Mouse (Mus musculus) bone marrow macrophage, adult 2 months (primary cell): ENCODE measurements around the gene Nanp. TPM values are rescaled to one million over a fixed set of nuclear protein-coding genes. Genes with fewer than 3 reads are reported as not detected.

Experiments used
- H3K27ac ChIP-seq: 2 replicates; pipeline ENCODE4 v1.5.1; 2012; ENCODE audit warnings: low read depth, low read length; ENCODE audit not compliant: insufficient read depth
- H3K4me1 ChIP-seq: 2 replicates; pipeline ENCODE4 v1.6.1; 2012; ENCODE audit warnings: low read length; ENCODE audit not compliant: control insufficient read depth, insufficient read depth
- H3K4me3 ChIP-seq: 2 replicates; pipeline ENCODE4 v1.5.1; 2012; ENCODE audit warnings: mild to moderate bottlenecking, low read length, moderate library complexity; ENCODE audit not compliant: insufficient read depth
- CTCF ChIP-seq: IDR thresholded peaks from 2 replicates; pipeline ENCODE4 v1.5.1; 2012; ENCODE audit warnings: low read depth, mild to moderate bottlenecking, low read length, moderate library complexity
- POLR2A ChIP-seq: IDR thresholded peaks from 2 replicates; pipeline ENCODE4 v1.6.1; 2012; ENCODE audit warnings: mild to moderate bottlenecking, low read depth, low read length, borderline replicate concordance
- polyA plus RNA-seq: library from polyadenylated mRNA; stranded (reverse); fragments of >200 nt; gene quantifications from 2 replicates; pipeline ENCODE4 v1.2.4, GENCODE M21; 2012; ENCODE audit not compliant: missing spikeins, insufficient read depth, insufficient read length

The Nanp gene
- polyA plus RNA-seq, 1 experiment: 14.8 TPM

DNA sequence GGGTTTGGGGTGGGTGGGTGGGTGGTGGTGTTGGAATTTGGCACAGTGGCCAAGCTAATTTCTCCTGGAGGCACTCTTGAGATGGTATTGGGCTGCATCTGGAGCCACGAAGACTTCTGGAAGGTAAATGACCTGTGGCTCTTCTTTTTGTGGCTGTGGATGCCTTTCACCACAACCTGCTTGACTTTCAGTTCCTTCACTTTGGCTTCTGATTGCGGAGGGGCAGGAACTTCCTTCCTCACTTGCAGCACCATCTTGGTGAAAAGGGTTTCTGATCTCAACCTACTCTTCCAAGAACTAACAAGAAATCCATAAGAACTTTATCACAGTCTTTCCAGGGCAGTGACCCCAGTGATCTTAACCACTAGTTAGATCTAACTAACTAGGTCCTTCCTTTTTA lies 23.9 kb downstream of the Nanp start:
- Histone ChIP-seq H3K27ac (no peak overlapping the region), H3K4me1 (no peaks in the 10 kb centered on the region; the same call in 1 of the 2 replicates), H3K4me3 (no peak overlapping the region)
- TF ChIP-seq POLR2A: no peak
- no peak for TF ChIP-seq CTCF

DNA sequence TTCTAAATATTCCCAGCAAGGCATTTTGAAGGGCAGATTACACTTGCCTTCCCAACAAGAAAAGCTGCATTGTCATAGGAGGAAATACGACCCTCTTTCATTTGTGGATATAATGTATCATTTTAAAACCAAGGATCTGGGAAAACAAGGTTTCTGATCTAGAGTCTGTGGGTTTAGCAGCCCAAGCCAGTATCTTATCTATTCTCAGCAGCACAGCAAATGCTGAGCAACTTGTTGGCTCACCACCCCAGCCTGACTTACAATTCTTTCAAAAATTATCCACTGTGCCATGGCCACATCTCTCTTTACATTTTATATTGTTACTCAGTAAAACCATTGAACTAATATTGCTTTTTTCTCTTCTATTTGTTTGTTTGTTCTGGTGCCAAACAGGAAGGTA lies 27.9 kb downstream of the Nanp start:
- Histone ChIP-seq H3K4me1 (peaks cover 7% of the 10 kb centered on the region; the same call in 1 of the 2 replicates), H3K27ac (no peak overlapping the region), H3K4me3 (no peak overlapping the region)
- no peak for TF ChIP-seq CTCF
- no peak for TF ChIP-seq POLR2A

DNA sequence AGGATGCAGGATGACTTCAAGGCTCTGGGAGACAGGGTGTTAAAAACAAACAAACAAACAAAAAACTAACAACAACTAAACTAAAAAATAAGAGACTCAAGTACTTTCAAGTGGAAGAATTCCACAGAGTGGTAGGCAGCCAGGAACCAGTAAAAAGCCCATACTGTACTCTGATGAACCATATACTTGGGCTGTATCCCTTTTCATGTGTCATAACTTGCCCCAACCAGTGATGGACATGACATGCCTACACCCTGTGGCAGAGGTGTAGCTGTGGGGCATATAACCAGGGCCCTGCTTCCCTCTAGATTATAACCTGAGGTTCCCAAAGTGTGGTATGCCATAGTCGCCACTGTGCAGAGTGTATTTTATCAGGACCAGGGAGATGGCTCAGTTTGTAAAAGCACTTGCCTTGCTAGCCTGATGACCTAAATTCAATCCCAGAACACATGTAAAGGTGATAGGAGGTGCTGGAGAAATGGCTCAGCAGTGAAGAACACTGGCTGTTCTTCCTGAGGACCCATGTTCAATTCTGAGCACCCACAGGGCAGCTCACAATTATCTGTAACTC lies 29.6 kb downstream of the Nanp start:
- no peak overlapping the region for H3K27ac ChIP-seq
- H3K4me1 ChIP-seq: peaks cover 10% of the 10 kb centered on the region; the same call in 1 of the 2 replicates
- no peak overlapping the region for H3K4me3 ChIP-seq
- TF ChIP-seq CTCF (no peak), POLR2A (no peak)

DNA sequence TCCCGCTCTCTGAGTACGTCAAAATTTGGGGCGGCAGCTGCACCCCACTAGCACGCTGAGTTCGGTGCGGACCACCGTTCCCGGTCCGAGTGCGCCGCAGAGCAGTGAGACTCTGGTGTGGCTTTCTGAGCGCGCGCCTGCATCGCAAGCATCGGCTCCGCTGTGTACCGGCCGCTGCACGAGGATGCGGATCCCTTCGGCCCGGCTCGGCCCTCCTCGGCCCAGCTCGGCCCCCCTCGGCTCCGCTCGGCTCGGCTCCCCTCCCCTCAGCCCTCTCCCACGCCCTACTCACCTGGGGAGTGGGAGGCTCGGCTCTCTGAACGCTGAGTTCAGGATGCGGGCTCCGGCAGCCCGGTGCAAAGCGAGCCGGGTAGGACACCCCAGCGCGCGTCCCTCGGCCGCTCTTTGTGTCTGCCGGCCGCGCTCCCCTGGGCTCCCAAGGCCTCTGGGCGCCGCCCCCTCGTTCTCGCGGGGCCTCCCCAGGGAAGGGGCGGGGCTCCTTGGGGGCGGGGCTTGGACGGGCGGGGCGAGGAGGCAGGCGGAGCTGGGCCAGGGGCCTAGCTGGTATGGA lies 30.2 kb downstream of the Nanp start:
- peak overlapping the region; percentile 68 for H3K4me3 ChIP-seq
- H3K27ac ChIP-seq: no peak overlapping the region

DNA sequence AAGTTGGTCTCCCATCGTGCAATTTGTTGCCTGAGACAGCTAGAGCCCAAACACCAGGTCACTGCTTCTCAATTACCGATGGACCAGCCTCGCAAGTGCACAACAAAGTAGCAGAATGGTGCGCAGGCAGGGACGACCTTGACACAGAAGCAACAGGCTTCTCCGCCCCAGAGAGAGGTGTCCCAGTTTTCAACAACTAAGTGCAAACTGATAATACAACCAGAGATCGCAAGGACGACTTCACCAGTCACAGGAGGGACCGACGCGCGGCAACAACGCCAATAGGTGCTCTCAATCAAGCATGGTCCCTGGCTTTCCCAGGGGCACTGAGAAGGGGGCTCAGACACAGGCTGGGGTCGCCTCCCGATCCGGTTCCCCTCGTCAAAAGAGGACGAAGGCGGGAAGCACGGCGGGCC lies 30.7 kb downstream of the Nanp start:
- H3K27ac ChIP-seq: no peak overlapping the region
- H3K4me1 ChIP-seq: peaks cover 10% of the 10 kb centered on the region; the same call in 1 of the 2 replicates
- TF ChIP-seq POLR2A (no peak), CTCF (no peak)

More for the DNA sequence above, 30.2 kb downstream of the Nanp start:
- TF ChIP-seq POLR2A: no peak
- no peak for TF ChIP-seq CTCF
- peaks cover 10% of the 10 kb centered on the region; the same call in 1 of the 2 replicates for H3K4me1 ChIP-seq

DNA sequence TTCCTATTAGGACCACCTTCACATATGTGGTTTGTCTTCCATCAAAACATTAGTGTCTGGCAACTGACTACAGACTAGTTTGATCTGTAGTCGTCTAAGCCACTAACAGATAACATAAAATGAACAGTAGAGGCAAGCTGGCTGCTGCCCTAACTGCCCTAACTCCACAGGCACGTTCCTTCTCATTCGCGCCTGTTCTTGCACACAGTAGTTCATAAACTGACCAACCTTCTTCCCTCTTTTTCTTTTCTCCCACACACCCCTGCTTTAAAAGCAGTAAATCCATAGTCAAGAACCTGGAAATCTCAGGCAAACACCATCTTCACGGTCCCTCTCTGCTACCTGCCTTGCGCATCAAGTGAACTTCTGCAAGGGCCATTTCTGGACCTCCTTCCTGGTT lies 31.2 kb downstream of the Nanp start:
- Histone ChIP-seq H3K27ac (no peak overlapping the region), H3K4me3 (peak overlapping the region; percentile 68), H3K4me1 (peaks cover 10% of the 10 kb centered on the region; the same call in 1 of the 2 replicates)
- TF ChIP-seq POLR2A: no peak
- TF ChIP-seq CTCF: no peak

More for the DNA sequence above, 30.7 kb downstream of the Nanp start:
- peak overlapping the region; percentile 68 for H3K4me3 ChIP-seq

DNA sequence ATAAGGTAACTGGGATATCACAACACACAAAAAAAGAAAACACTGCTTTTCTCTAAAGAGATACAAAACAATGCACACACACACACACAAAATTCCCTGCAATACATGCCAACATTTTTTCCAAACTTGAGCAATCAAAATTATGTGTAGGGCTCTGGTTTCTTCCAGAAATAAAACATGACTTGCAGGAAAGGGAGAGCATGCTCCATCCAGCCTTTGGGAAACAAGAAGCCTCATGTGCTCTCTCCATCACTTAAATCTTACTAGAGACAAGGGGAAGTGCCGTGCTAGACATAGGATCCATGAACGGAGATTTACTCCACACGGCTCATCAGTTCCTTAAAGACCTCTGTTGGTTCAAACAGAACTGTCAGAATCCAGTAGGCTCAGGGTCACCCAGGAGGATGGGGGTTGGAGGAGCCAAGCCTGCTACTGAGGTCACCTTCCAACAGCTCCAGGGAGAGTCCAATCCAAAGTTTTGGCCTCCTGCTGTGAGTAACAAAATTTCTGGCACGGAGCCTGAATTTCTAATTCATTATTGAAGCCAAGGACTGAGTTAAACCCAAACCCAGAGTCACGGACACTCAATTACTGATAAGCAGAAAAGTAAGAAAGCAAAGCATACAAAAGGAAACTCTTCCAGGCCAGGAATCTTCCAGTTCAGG lies 32.8 kb downstream of the Nanp start:
- TF ChIP-seq CTCF: no peak
- TF ChIP-seq POLR2A: no peak
- peaks cover 19% of the 10 kb centered on the region for H3K4me1 ChIP-seq
- no peak overlapping the region for H3K27ac ChIP-seq
- H3K4me3 ChIP-seq: no peak overlapping the region

DNA sequence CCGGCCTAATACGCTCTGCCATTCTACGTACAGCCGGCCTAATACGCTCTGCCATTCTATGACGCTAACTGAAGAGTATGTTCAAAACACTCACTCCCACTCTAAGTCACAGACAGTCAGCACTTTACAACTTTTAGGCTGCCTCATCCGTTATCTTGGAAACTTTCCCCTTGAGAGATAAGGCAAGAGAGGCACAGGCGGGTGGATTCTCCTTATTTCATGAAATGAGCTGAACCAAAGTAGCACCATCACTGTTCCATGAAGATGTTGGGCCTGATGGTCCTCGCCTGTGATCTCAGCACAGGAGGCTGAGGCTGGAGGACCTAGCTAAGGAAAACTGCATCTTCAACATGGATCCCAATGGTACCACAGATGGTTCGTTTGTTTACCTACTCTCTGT lies 34.8 kb downstream of the Nanp start:
- Histone ChIP-seq H3K4me3 (no peak overlapping the region), H3K27ac (no peak overlapping the region), H3K4me1 (peaks cover 24% of the 10 kb centered on the region)
- TF ChIP-seq POLR2A (no peak), CTCF (no peak)

DNA sequence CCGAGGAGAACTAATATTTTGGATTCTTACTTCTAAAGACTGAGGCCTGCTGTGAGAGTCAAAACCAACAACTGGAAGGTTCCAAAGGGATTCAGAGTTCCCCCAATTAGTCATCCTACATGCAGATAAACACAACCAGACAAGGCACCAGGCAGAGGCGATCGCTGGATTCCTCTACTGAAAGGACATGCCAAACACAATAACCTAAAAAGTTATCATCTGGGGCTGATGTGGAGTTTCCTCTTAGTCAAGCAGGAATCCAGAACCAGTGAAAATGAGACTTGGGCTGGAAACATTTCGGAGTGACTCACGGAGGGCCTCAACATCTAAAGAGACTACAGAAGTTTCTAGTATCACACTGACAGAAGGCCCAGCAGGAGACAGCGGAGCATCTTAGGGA lies 35.4 kb downstream of the Nanp start:
- no peak overlapping the region for H3K4me3 ChIP-seq
- peaks cover 24% of the 10 kb centered on the region for H3K4me1 ChIP-seq
- no peak overlapping the region for H3K27ac ChIP-seq
- TF ChIP-seq POLR2A (no peak), CTCF (no peak)

DNA sequence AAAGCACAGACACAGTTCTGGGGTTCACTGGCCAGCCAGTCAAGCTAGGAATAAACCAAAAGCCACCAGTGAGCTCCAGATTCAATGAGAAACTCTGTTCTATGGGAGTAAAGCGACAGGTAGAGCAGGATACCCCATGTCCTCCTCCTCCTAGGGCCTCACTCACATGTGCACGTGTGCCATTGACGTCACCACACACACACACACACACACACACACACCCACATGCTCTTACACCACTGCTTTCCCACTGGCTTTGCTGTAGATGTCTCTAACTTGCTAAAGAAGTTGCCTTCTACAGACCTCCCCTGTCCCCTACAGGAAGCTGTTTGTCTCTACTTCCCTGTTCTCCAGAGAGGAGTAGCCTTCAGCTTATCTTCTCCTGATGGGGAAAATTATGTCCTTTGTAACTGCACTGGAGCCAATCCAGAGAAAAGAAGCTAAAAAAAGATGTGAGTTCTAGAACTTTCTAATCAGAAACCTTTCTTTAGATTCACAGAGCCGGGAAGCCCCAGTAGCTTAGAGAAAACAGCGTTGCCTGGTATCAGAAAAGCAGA lies 37.5 kb downstream of the Nanp start:
- no peak for TF ChIP-seq CTCF
- Histone ChIP-seq H3K4me3 (no peak overlapping the region), H3K27ac (peak overlapping the region; percentile 29; the same call in 1 of the 2 replicates), H3K4me1 (peaks cover 21% of the 10 kb centered on the region)
